Mouse (Mus musculus) lung, postnatal 0 days (tissue): Measurements from ENCODE around the gene Zmat3. TPM values are rescaled to one million over a fixed set of nuclear protein-coding genes. Genes with fewer than 3 reads are reported as not detected.

Experiments
- ATAC-seq: fragments of 200-750 bp; cut with Nextera tagmentation; 2 replicates; pipeline ENCODE4 v1.8.0; 2017; ENCODE audit warnings: moderate library complexity
- DNase-seq: peaks from one replicate; pipeline ENCODE4 v3.0.0-alpha.2; 2016; ENCODE audit warnings: low spot score
- H3K27ac ChIP-seq: fragments of 300-500 bp; sonication (generic); 2 replicates; pipeline ENCODE4 v1.5.1; 2014; ENCODE audit warnings: antibody characterized with exemption, mild to moderate bottlenecking, low read length, mixed read lengths
- H3K27me3 ChIP-seq: fragments of 300-500 bp; sonication (generic); replicated peaks from 2 replicates; pipeline ENCODE4 v1.6.1; 2014; ENCODE audit warnings: low read length, mixed read lengths; ENCODE audit not compliant: insufficient read depth
- H3K36me3 ChIP-seq: fragments of 300-500 bp; sonication (generic); 2 replicates; pipeline ENCODE4 v1.6.1; 2014; ENCODE audit warnings: low read length, mixed read lengths; ENCODE audit not compliant: insufficient read depth
- H3K4me1 ChIP-seq: fragments of 300-500 bp; sonication (generic); 2 replicates; pipeline ENCODE4 v1.6.1; 2014; ENCODE audit warnings: antibody characterized with exemption, low read depth, low read length, mixed read lengths; ENCODE audit not compliant: insufficient read depth
- H3K4me2 ChIP-seq: fragments of 300-500 bp; sonication (generic); replicated peaks from 2 replicates; pipeline ENCODE4 v1.6.1; 2014; ENCODE audit warnings: low read depth, mild to moderate bottlenecking, low read length, moderate library complexity, mixed read lengths
- H3K4me3 ChIP-seq: fragments of 300-500 bp; sonication (generic); 2 replicates; pipeline ENCODE4 v1.5.1; 2014; ENCODE audit warnings: low read depth, low read length
- H3K9ac ChIP-seq: fragments of 300-500 bp; sonication (generic); replicated peaks from 2 replicates; pipeline ENCODE4 v1.6.1; 2014; ENCODE audit warnings: low read depth, mild to moderate bottlenecking
- H3K9me3 ChIP-seq: fragments of 300-500 bp; sonication (generic); 2 replicates; pipeline ENCODE4 v1.6.1; 2016; ENCODE audit warnings: low read length, mixed read lengths
- CTCF ChIP-seq: IDR thresholded peaks from 2 replicates; pipeline ENCODE4 v1.5.1; 2016; ENCODE audit warnings: antibody characterized with exemption, mild to moderate bottlenecking
- EP300 ChIP-seq: IDR thresholded peaks from 2 replicates; pipeline ENCODE4 v1.6.1; 2016; ENCODE audit warnings: antibody characterized with exemption, mild to moderate bottlenecking, control low read depth
- WGBS: fragments of 180-500 bp; shearing (Covaris S2); extraction: QIAGEN DNeasy Blood & Tissue Kit; methylation state at CpG from one replicate; pipeline ENCODE4 v1.1.7; 2014; 5-methylcytosine and 5-hydroxymethylcytosine counted together
- polyA plus RNA-seq: library from polyadenylated mRNA; unstranded; fragments of >200 nt; fragmentation: Nextera tagmentation; extraction: Ambion mirVana; gene quantifications from 2 replicates; pipeline ENCODE4 v1.2.1, GENCODE M21; 2015

The Zmat3 gene
- polyA plus RNA-seq, 1 experiment from 2014 or later: 1.9 TPM

- DNase-seq: no peak
- Histone ChIP-seq H3K9ac (no peak overlapping the region), H3K27ac (no peak overlapping the region), H3K27me3 (no peaks in the 10 kb centered on the region), H3K4me3 (no peak overlapping the region), H3K4me1 (peaks cover 46% of the 10 kb centered on the region), H3K9me3 (no peaks in the 10 kb centered on the region), H3K36me3 (no peaks in the 10 kb centered on the region), H3K4me2 (no peak overlapping the region)
- WGBS: 68% methylated on average over 7 of the region's 7 CpGs
- no peak for ATAC-seq
- no peak for TF ChIP-seq EP300
- no peak for TF ChIP-seq CTCF
Measured at GRCm38 (mm10) chr3:32402990-32403885, 37.4 kb upstream of the Zmat3 start.

- ATAC-seq (no peak), DNase-seq (no peak)
- Histone ChIP-seq H3K36me3 (no peaks in the 10 kb centered on the region), H3K9me3 (no peaks in the 10 kb centered on the region), H3K4me2 (no peak overlapping the region), H3K4me3 (no peak overlapping the region), H3K4me1 (peaks cover 37% of the 10 kb centered on the region), H3K9ac (no peak overlapping the region), H3K27me3 (no peaks in the 10 kb centered on the region), H3K27ac (no peak overlapping the region)
- no peak for TF ChIP-seq CTCF
- TF ChIP-seq EP300: no peak
- 65% methylated on average over 3 of the region's 3 CpGs for WGBS
Measured at GRCm38 (mm10) chr3:32401591-32401990, 35.8 kb upstream of the Zmat3 start.

- H3K9me3 ChIP-seq: no peaks in the 10 kb centered on the region
- no peak overlapping the region for H3K4me3 ChIP-seq
- H3K27me3 ChIP-seq: no peaks in the 10 kb centered on the region
- no peak overlapping the region for H3K9ac ChIP-seq
- H3K36me3 ChIP-seq: no peaks in the 10 kb centered on the region
- H3K27ac ChIP-seq: no peak overlapping the region
- 29% methylated on average over 2 of the region's 2 CpGs for WGBS
- peaks cover 27% of the 10 kb centered on the region; the same call in 1 of the 2 replicates for H3K4me1 ChIP-seq
- no peak overlapping the region; the same call in 1 of the 2 replicates for H3K4me2 ChIP-seq
- DNase-seq: peak; percentile 30
- no peak for ATAC-seq
- TF ChIP-seq CTCF (no peak), EP300 (no peak)
Measured at GRCm38 (mm10) chr3:32399931-32400330, 34.1 kb upstream of the Zmat3 start.

- Histone ChIP-seq H3K4me1 (peaks cover 25% of the 10 kb centered on the region; the same call in 1 of the 2 replicates), H3K4me2 (no peak overlapping the region), H3K9ac (no peak overlapping the region), H3K4me3 (no peak overlapping the region), H3K36me3 (no peaks in the 10 kb centered on the region), H3K27me3 (no peaks in the 10 kb centered on the region), H3K9me3 (no peaks in the 10 kb centered on the region), H3K27ac (no peak overlapping the region)
- WGBS: 33% methylated on average over 4 of the region's 4 CpGs
- TF ChIP-seq CTCF (no peak), EP300 (no peak)
- DNase-seq (no peak), ATAC-seq (no peak)
Measured at GRCm38 (mm10) chr3:32399381-32399780, 33.6 kb upstream of the Zmat3 start.

- Histone ChIP-seq H3K4me3 (peak overlapping the region; percentile 17; the same call in 1 of the 2 replicates), H3K27me3 (no peaks in the 10 kb centered on the region), H3K9ac (no peak overlapping the region), H3K9me3 (no peaks in the 10 kb centered on the region), H3K4me2 (peak overlapping the region; percentile 73), H3K4me1 (peaks cover 25% of the 10 kb centered on the region; the same call in 1 of the 2 replicates), H3K36me3 (no peaks in the 10 kb centered on the region), H3K27ac (no peak overlapping the region)
- ATAC-seq: no peak
- no peak for DNase-seq
- WGBS: 21% methylated on average over 4 of the region's 4 CpGs
- TF ChIP-seq EP300 (no peak), CTCF (no peak)
Measured at GRCm38 (mm10) chr3:32398623-32399022, 32.8 kb upstream of the Zmat3 start.

- Histone ChIP-seq H3K36me3 (no peaks in the 10 kb centered on the region), H3K9ac (peak overlapping the region; percentile 94), H3K4me1 (peaks cover 21% of the 10 kb centered on the region; the same call in 1 of the 2 replicates), H3K27ac (peak overlapping the region; percentile 99), H3K4me2 (peak overlapping the region; percentile 73), H3K9me3 (no peaks in the 10 kb centered on the region), H3K27me3 (no peaks in the 10 kb centered on the region), H3K4me3 (peak overlapping the region; percentile 84)
- DNase-seq (no peak), ATAC-seq (no peak)
- TF ChIP-seq CTCF (no peak), EP300 (no peak)
- 1% methylated on average over 7 of the region's 7 CpGs for WGBS
Measured at GRCm38 (mm10) chr3:32398175-32398538, 32.3 kb upstream of the Zmat3 start.
